Mouse (Mus musculus) C2C12 (cell line): ENCODE results near the gene Akr1b7. TPM values are rescaled to one million over a fixed set of nuclear protein-coding genes. Genes with fewer than 3 reads are reported as not detected.

ENCODE experiments used
- H3K27me3 ChIP-seq: one replicate; pipeline ENCODE4 v1.6.1; 2011; ENCODE audit not compliant: control insufficient read depth, insufficient read depth, insufficient read length
- H3K36me3 ChIP-seq: one replicate; pipeline ENCODE4 v1.6.1; 2011; ENCODE audit not compliant: control insufficient read depth, insufficient read depth
- H3K4me3 ChIP-seq: one replicate; pipeline ENCODE4 v1.5.1; 2011; ENCODE audit warnings: mild to moderate bottlenecking, control low read depth; ENCODE audit not compliant: poor library complexity, insufficient read depth, severe bottlenecking
- H3K79me2 ChIP-seq: one replicate; pipeline ENCODE4 v1.6.1; 2011; ENCODE audit not compliant: control insufficient read depth, insufficient read depth
- H3K79me3 ChIP-seq: one replicate; pipeline ENCODE4 v1.6.1; 2011; ENCODE audit warnings: low read depth, control low read depth
- H3ac ChIP-seq: one replicate; pipeline ENCODE3; 2011; ENCODE audit warnings: low read depth; ENCODE audit not compliant: control insufficient read depth, insufficient read length
- CEBPB ChIP-seq: IDR thresholded peaks from one replicate; pipeline ENCODE4 v1.6.1; 2011; ENCODE audit warnings: low read depth, mild to moderate bottlenecking, control low read depth, moderate library complexity
- CTCF ChIP-seq: IDR thresholded peaks from one replicate; pipeline ENCODE4 v1.5.1; 2011; ENCODE audit not compliant: control insufficient read depth, insufficient read depth, insufficient read length
- FOSL1 ChIP-seq: IDR thresholded peaks from one replicate; pipeline ENCODE4 v1.8.0; 2011; ENCODE audit warnings: mild to moderate bottlenecking, low read length; ENCODE audit not compliant: poor library complexity, insufficient read depth, severe bottlenecking
- MAX ChIP-seq: IDR thresholded peaks from one replicate; pipeline ENCODE4 v1.6.1; 2011; ENCODE audit warnings: mild to moderate bottlenecking, control low read depth
- MYOD1 ChIP-seq: IDR thresholded peaks from one replicate; pipeline ENCODE4 v1.6.1; 2011; ENCODE audit warnings: low read depth; ENCODE audit not compliant: control insufficient read depth, insufficient read length
- MYOG ChIP-seq: IDR thresholded peaks from one replicate; pipeline ENCODE4 v1.6.1; 2011; ENCODE audit not compliant: control insufficient read depth, insufficient read length; ENCODE audit errors: extremely low read depth
- USF1 ChIP-seq: IDR thresholded peaks from one replicate; pipeline ENCODE4 v1.6.1; 2011; ENCODE audit warnings: low read depth, mild to moderate bottlenecking, control low read depth, moderate library complexity
- polyA plus RNA-seq: library from polyadenylated mRNA; unstranded; fragments of >200 nt; fragmentation: generic; extraction: Trizol; gene quantifications from one replicate; pipeline ENCODE4 v1.2.1, GENCODE M21; 2012; ENCODE audit warnings: missing spikeins

Akr1b7 gene
- polyA plus RNA-seq, 1 experiment, result 0.02 TPM

DNA sequence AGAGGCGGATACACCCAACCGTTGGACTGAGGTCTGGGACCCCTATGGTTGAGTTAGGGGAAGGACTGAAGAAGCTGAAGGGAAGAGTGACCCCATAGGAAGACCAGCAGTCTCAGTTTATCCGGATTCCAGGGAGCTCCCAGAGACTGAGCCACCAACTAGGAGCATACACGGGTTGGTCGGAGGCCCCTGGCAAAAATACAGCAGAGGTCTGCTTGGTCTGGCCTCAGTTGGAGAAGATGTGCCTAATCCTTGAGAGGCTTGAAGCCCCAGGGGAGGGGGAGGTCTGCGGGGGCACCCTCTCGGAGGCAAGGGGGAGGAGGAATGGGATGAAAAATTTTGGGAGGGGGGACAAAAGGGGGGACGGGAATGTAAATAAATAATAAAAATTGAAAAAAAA is 28.7 kb upstream of the Akr1b7 start:
- H3K79me3 ChIP-seq, result no peaks in the 10 kb centered on the region
- no peak overlapping the region for H3K4me3 ChIP-seq
- no peaks in the 10 kb centered on the region for H3K79me2 ChIP-seq
- no peaks in the 10 kb centered on the region for H3K27me3 ChIP-seq
- H3ac ChIP-seq, result no peak overlapping the region
- TF ChIP-seq CTCF (no peak), MYOG (no peak), MAX (no peak), FOSL1 (no peak), MYOD1 (no peak), CEBPB (no peak)
- no peaks in the 10 kb centered on the region for H3K36me3 ChIP-seq

DNA sequence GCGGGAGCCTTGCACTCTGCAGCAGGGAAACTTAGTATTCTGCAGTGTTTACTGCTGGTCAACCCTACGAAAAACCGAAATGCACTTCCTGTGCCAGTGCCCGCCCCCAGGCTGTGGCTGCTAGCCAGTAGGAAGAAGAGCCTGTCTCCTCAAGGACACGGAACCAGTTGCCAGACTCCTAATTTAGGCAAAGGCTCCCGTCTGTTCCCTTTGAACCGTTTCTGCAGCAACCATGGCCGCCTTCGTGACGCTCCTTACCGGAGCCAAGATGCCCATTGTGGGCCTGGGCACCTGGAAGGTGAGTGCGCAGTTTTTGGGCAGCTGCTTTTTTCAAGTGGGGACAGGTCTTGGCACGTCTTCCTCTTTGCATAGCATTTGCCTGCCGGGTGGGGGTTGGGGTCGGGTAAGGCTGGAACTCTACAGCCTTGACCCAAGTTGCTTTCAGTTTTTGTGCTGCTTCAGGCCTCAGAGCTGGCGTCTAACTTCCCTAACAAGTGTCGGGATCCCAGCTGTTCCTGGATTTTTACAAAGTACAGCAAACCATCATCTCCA is 27.9 kb upstream of the Akr1b7 start, which contains the start of gene Akr1b10:
Gene Akr1b10, plus strand, starts transcription at position 109 of the 552 bp plus-strand sequence.
- Histone ChIP-seq H3K79me3 (no peaks in the 10 kb centered on the region), H3ac (peak within 1 kb of the TSS; percentile 68), H3K36me3 (no peaks in the 10 kb centered on the region), H3K4me3 (peak within 1 kb of the TSS; percentile 47), H3K27me3 (no peaks in the 10 kb centered on the region), H3K79me2 (no peaks in the 10 kb centered on the region)
- TF ChIP-seq CEBPB (no peak), MYOG (no peak), CTCF (no peak), USF1 (no peak), MAX (no peak), FOSL1 (no peak), MYOD1 (no peak)

DNA sequence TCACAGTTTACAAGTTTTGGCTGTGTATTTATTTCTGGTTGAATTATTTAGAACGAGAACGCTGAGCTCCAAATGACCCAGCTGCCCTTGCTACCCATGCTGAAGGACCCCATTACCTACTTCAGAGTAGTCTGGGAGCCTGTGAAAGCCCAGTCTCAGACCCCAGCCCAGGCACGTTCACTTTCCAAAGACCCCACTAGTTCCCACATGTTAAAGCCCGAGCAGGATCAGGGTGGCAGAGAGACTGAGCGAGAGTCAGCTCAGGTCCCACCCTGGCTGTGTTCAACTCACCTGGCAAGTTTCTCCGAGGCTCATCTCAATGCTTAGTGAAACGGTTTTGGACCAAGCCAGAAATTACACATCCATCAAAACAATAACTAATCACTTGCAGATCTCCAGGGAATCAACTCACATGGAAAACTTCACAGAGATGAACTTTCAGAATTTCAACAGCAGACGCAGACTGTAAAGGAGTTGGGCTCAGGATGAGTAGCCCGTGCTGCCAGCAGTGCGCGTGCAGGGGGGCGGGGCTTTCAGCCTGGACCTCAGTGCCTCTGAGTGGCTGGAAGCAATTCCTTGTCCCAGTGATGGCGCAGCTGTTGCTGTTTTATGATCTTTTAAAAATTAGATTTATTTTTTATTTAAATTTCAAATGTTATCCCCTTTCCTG is 27.3 kb upstream of the Akr1b7 start:
- peak overlapping the region; percentile 68 for H3ac ChIP-seq
- peak overlapping the region; percentile 47 for H3K4me3 ChIP-seq
- no peaks in the 10 kb centered on the region for H3K79me3 ChIP-seq
- no peaks in the 10 kb centered on the region for H3K79me2 ChIP-seq
- TF ChIP-seq CEBPB, result no peak
- H3K36me3 ChIP-seq, result peaks cover 6% of the 10 kb centered on the region
- H3K27me3 ChIP-seq, result no peaks in the 10 kb centered on the region

DNA sequence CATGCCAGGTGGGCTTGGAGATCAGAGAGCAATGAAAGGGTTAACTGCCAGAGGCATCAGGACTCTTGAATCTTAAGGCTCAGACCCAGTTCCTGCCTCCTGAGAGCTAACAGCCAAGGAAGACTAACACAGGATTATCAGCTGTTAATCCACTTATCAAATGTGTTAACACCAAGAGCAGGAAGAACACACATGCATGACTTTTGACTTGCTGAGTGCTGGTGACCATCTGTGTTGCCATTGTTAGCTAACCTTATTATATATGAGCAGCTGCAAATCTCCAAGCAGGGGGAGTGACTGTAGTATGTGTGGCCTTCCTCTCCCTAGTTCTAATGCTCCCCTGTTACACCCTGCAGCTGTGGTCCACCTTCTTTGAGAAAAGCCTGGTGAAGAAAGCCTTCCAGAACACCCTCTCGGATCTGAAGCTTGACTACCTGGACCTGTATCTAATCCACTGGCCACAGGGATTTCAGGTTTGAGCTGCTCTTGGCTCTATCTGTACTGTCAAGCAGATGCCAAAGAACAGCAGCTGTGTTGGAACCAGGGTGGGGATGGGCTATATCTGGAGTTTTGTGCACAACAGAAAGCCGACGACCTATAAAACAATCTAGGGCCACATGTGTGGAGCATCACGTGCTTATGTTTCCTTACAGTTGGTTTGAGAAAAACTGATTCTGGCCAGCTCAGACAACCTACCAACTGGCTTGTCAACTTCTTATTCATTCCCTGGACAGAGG is 23.5 kb upstream of the Akr1b7 start:
- TF ChIP-seq MYOG, result no peak
- TF ChIP-seq FOSL1, result no peak
- TF ChIP-seq CEBPB, result no peak
- no peak for TF ChIP-seq MYOD1
- no peak for TF ChIP-seq USF1
- TF ChIP-seq MAX, result no peak
- no peak for TF ChIP-seq CTCF

DNA sequence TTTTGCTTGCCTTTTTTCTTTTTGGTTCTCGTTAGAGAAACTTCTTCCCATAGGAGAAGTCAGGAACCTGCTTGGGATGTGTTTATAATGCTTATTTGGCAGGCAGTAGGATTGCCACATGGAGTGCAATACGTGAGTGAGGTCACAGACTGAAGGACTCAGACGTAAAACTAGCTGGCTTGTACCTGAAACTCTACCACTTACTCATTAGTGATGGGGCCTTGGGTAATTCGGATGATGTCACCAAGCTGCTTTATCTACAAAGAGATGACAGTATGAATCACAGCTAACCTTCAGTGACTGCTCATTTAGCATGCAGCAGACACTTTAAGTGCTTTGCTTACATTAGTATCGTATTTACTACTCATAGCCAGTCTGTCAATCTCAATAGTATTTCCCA is 16.2 kb upstream of the Akr1b7 start:
- H3K79me2 ChIP-seq, result no peaks in the 10 kb centered on the region
- H3K4me3 ChIP-seq, result no peak overlapping the region
- H3K79me3 ChIP-seq, result no peaks in the 10 kb centered on the region
- no peak overlapping the region for H3ac ChIP-seq
- peaks cover 19% of the 10 kb centered on the region for H3K36me3 ChIP-seq
- no peaks in the 10 kb centered on the region for H3K27me3 ChIP-seq
- no peak for TF ChIP-seq MYOD1
- no peak for TF ChIP-seq CEBPB
- TF ChIP-seq USF1, result no peak
- no peak for TF ChIP-seq MAX
- no peak for TF ChIP-seq CTCF
- TF ChIP-seq FOSL1, result no peak

More for the DNA sequence above, 23.5 kb upstream of the Akr1b7 start:
- Histone ChIP-seq H3K27me3 (no peaks in the 10 kb centered on the region), H3ac (no peak overlapping the region), H3K36me3 (peaks cover 18% of the 10 kb centered on the region), H3K79me3 (no peaks in the 10 kb centered on the region), H3K79me2 (no peaks in the 10 kb centered on the region), H3K4me3 (no peak overlapping the region)

DNA sequence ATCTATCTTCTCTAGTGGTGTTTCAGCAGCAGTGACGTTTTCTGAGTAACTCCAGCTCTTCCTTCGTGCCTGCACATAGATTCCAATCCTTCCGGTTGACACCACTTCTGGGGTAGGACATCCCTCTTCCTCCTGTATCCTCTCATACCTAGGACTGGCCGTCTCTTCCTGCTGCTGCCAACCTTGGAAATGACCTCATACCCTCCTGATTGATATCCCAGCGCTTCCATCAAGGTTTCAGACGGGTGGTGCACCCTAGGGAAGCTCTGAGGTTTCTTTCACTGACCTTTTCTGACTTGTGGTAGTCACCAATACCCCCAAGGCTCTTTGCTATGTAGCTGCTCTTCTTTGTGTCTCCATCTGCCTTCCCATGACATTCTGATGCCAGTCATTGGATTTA is 13.7 kb upstream of the Akr1b7 start:
- no peak overlapping the region for H3K4me3 ChIP-seq
- H3K79me2 ChIP-seq, result no peaks in the 10 kb centered on the region
- no peak for TF ChIP-seq FOSL1
- TF ChIP-seq MYOG, result no peak
- TF ChIP-seq CEBPB, result no peak
- no peak for TF ChIP-seq USF1
- TF ChIP-seq MYOD1, result no peak
- TF ChIP-seq MAX, result no peak
- no peak for TF ChIP-seq CTCF
- no peaks in the 10 kb centered on the region for H3K79me3 ChIP-seq
- no peaks in the 10 kb centered on the region for H3K27me3 ChIP-seq
- peaks cover 9% of the 10 kb centered on the region for H3K36me3 ChIP-seq
- H3ac ChIP-seq, result no peak overlapping the region
